In the genomic region with DNA sequence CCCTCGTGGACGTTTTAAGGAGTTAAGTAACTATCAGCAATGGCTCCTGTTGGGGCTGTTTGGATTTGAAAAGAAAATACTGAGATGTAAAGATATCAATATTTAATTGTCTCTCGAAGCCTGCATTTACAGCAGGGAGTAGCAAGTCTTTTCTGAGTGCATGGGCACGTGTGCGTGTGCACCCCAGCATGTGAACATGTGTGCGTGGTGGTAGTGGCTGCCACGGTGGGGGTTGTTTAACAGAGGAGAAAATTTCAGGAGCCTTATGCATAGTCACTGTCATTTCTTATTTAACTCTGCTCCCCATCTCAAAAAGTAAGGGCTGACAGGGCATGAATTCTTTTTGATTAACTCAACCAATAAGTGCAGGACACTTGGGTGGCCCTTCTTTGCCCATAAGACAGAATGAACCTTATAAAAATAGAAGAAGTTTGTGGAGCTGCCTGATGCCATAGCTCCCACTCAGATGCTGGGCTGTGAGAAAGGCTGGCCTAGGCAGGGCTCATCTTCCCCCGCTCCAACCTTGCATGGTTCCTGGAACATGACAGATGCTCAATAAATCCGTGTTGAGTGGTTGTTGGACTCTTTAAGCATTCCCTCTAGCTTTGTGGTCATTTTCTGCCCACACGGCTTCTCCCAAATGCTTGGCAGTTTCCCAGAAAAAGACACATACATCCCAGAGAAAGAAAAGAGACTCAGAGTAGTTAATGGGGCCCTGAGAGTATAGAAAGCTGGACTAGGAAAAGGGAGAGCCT, we compare ENCODE assay signal across 13 mouse cellular contexts.
A peak's percentile ranks its signal among the peaks of the same experiment; 100 is the strongest.
DNase-seq lines count a peak whose midpoint lies in the region; ATAC-seq and TF ChIP-seq lines count a peak whose summit lies in the region.
"Had no signal": no experiment of that assay in that cellular context is flagged by ENCODE, and none has a peak within 500 bp of the region (broad histone marks: within the 10 kb centered on the region; RNA-seq: fewer than 3 reads in every experiment).

No protein-coding gene starts in this region.

- no peak overlapping the region for H3K4me2 ChIP-seq in midbrain, embryonic 14.5 days (ENCODE audit: low read length)

- POLR2A ChIA-PET in Patski (lab: Charles Lee), result no interaction called here

- H3K27me3 ChIP-seq in midbrain, embryonic 10.5 days (ENCODE audit: low read depth, poor library complexity, severe bottlenecking), result peaks cover 30% of the 10 kb centered on the region
- H3K27me3 ChIP-seq in midbrain, embryonic 14.5 days (ENCODE audit: control insufficient read depth, insufficient read depth, low read length), result no peaks in the 10 kb centered on the region
- H3K27me3 ChIP-seq in Patski, result peaks cover 4% of the 10 kb centered on the region

- DNase-seq in frontal cortex, postnatal 25 days (ENCODE audit: low spot score in 2 of 2), result no peak
- no peak for DNase-seq in midbrain, embryonic 10.5 days (ENCODE audit: low spot score)
- DNase-seq in midbrain, embryonic 14.5 days, result no peak
- peak; percentile 1 for DNase-seq in Patski (ENCODE audit: low read depth, low spot score)
- peak; percentile 44 for DNase-seq in layer of hippocampus, adult 9-11 months
- no peak for DNase-seq in adrenal gland, adult 8-10 months
- DNase-seq: heart, postnatal 10 days; kidney, postnatal 10 days; thymus, postnatal 14 days had no signal

- peak; percentile 77 for ATAC-seq in frontal cortex, adult (ENCODE audit: low TSS enrichment)
- no peak for ATAC-seq in midbrain, embryonic 14.5 days (ENCODE audit: low FRiP score, low TSS enrichment)
- ATAC-seq in Patski, result no peak
- ATAC-seq in activated CD4-positive, CD25-positive, alpha-beta regulatory T cell, adult 4 months, result no peak
- ATAC-seq: lung, postnatal 0 days had no signal

- in situ Hi-C loops in Patski (cut with MboI; ENCODE audit: low pct_unique_long_range_greater_than_20kb), result no loop called here

- no peak for TF ChIP-seq CTCF in Patski (IDR thresholded peaks at IDR 0.05)

- H3K36me3 ChIP-seq in midbrain, embryonic 10.5 days, result no peaks in the 10 kb centered on the region
- H3K36me3 ChIP-seq in midbrain, embryonic 14.5 days (ENCODE audit: control insufficient read depth, insufficient read depth, low read length), result no peaks in the 10 kb centered on the region

- peak overlapping the region; percentile 75; the same call in 1 of the 2 replicates for H3K27ac ChIP-seq in midbrain, embryonic 10.5 days (replicated peaks)
- no peak overlapping the region for H3K27ac ChIP-seq in midbrain, embryonic 14.5 days (replicated peaks; ENCODE audit: low read depth, low read length)

- H3K9ac ChIP-seq in midbrain, embryonic 14.5 days (replicated peaks; ENCODE audit: low read length), result no peak overlapping the region

- CTCF ChIA-PET in Patski (lab: Charles Lee), result no interaction called here

- 79% methylated on average over 10 of the region's 10 CpGs for WGBS in midbrain, embryonic 10.5 days
- 55% methylated on average over 10 of the region's 10 CpGs for WGBS in midbrain, embryonic 14.5 days

- no peaks in the 10 kb centered on the region for H3K9me3 ChIP-seq in midbrain, embryonic 10.5 days (replicated peaks)
- H3K9me3 ChIP-seq in midbrain, embryonic 14.5 days (ENCODE audit: control insufficient read depth, low read length), result no peaks in the 10 kb centered on the region

- H3K4me1 ChIP-seq in midbrain, embryonic 10.5 days, result peaks cover 30% of the 10 kb centered on the region
- peaks cover 18% of the 10 kb centered on the region for H3K4me1 ChIP-seq in midbrain, embryonic 14.5 days (ENCODE audit: control insufficient read depth, insufficient read depth, low read length)

- H3K4me3 ChIP-seq in midbrain, embryonic 10.5 days, result no peak overlapping the region
- no peak overlapping the region for H3K4me3 ChIP-seq in midbrain, embryonic 14.5 days (replicated peaks; ENCODE audit: low read depth, low read length)
- H3K4me3 ChIP-seq: erythroblast, embryonic 14.5 days had no signal

Comparison
In these comparisons a context has a peak if more than half of its experiments do, and no peak if none do; other contexts are left out.
1. DNase-seq: peak in Patski (single experiment) and layer of hippocampus, adult 9-11 months (single experiment); none in frontal cortex, postnatal 25 days (0 of 2), midbrain, embryonic 10.5 days (single experiment), midbrain, embryonic 14.5 days (single experiment) and adrenal gland, adult 8-10 months (single experiment).